ENCODE assay signal across 11 mouse cellular contexts in the genomic region with DNA sequence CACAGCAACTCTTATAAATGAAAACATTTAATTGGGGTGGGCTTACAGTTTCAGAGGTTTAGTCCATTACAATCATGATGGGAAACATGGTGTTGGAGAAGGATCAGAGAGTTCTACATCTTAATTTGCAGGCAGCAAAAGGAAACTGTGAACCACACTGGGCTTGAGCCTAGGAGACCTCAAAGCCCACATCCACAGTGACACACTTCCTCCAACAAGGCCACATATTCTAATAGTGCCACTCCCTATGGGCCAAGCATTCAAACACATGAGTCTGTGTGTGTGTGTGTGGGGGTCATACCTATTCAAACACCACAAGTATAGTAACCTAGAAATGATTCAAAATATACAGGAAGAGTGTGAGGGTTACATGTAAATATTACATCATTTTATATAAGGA. TPM values are rescaled to one million over a fixed set of nuclear protein-coding genes. Genes with fewer than 3 reads are reported as not detected.
"Had no signal": no experiment of that assay in that cellular context is flagged by ENCODE, and none has a peak within 500 bp of the region (broad histone marks: within the 10 kb centered on the region; RNA-seq: fewer than 3 reads in every experiment).

No protein-coding gene starts in this region.

- DNase-seq: kidney, adult 18-20 months; kidney, postnatal 10 days; kidney, postnatal 4 days; left cerebral cortex, postnatal 4 days; lung, adult 18-20 months; midbrain, embryonic 14.5 days; retina, postnatal 1 day; thymus, adult 2 months; thymus, postnatal 36 days had no signal

RNA-seq across cellular contexts. Expression of a gene that starts 12.1 kb away (rescaled TPM):
- total RNA-seq: layer of hippocampus, postnatal 10 days; left cerebral cortex, postnatal 4 days; liver, adult 2 months had no signal
